Mouse (Mus musculus) lung, adult 2 months (tissue): ENCODE data around the gene Usp35.

Source experiments
- CTCF ChIP-seq: fragments of 200-500 bp; IDR thresholded peaks from 2 replicates; pipeline ENCODE4 v1.5.1; 2011; ENCODE audit warnings: mild to moderate bottlenecking, low read length, control low read depth; ENCODE audit not compliant: insufficient read depth
- POLR2A ChIP-seq: fragments of 200-500 bp; IDR thresholded peaks from 2 replicates; pipeline ENCODE4 v1.6.1; 2011; ENCODE audit warnings: low read depth, mild to moderate bottlenecking, control low read depth, low read length, borderline replicate concordance; ENCODE audit errors: extremely low read depth

- TF ChIP-seq CTCF (no peak), POLR2A (no peak)
Observed at GRCm38 (mm10) chr7:97375101-97375500, 43.3 kb upstream of the Usp35 start.
